ENCODE assay signal across 25 mouse cellular contexts in the genomic region with DNA sequence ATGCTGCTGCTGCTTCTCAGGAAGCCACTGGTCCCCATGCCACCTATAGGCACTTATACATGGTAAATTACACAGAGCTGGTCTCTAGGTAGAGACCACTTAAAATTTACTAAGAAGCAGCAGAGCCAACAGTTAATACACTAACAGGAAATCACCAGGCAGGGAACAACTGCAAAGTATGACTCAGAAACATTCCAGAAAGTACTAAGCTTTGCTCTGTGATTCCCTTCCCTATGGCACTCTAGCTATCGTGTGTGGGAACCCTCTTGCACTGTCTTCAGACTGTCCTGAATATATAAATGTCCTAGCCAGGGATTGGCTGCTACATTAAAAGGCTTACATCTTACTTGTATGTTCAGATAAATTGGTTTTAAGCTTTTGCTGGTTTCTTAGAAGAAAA. TPM values are rescaled to one million over a fixed set of nuclear protein-coding genes. Genes with fewer than 3 reads are reported as not detected.
DNase-seq lines count a peak whose midpoint lies in the region; ATAC-seq and TF ChIP-seq lines count a peak whose summit lies in the region.
"Had no signal": no experiment of that assay in that cellular context is flagged by ENCODE, and none has a peak within 500 bp of the region (broad histone marks: within the 10 kb centered on the region; RNA-seq: fewer than 3 reads in every experiment).

No protein-coding gene starts in this region.

- POLR2A ChIA-PET in Patski (lab: Charles Lee) = no interaction called here

- TF ChIP-seq CTCF in Patski (IDR thresholded peaks at IDR 0.05) = no peak

- in situ Hi-C loops in Patski (cut with MboI; ENCODE audit: low pct_unique_long_range_greater_than_20kb) = no loop called here

- H3K27me3 ChIP-seq in Patski = no peaks in the 10 kb centered on the region
- H3K27me3 ChIP-seq: embryonic facial prominence, embryonic 13.5 days; forebrain, embryonic 13.5 days; heart, embryonic 15.5 days had no signal

- DNase-seq in heart, adult 11 months = peak; percentile 76
- DNase-seq in heart, postnatal 36 days = no peak
- peak; percentile 50 for DNase-seq in Muller cell, postnatal 12 days (ENCODE audit: inconsistent ontology term)
- DNase-seq in Patski (ENCODE audit: low read depth, low spot score) = no peak
- no peak for DNase-seq in spleen, adult 18-20 months
- no peak for DNase-seq in kidney, postnatal 4 days
- DNase-seq: adrenal gland, postnatal 10 days; cerebellum, adult 11-12 months; cerebellum, adult 8-10 months; cerebellum, postnatal 10 days; cerebellum, postnatal 36 days; embryo, embryonic 11 days; gastrocnemius, postnatal 25 days; heart, adult 2 months; heart, postnatal 10 days; heart, postnatal 4 days; kidney, adult 18-20 months had no signal

- peak; percentile 54 for ATAC-seq in Patski
- ATAC-seq: activated CD4-positive, CD25-positive, alpha-beta regulatory T cell, adult 4 months; forebrain, embryonic 13.5 days; forebrain, embryonic 16.5 days; hindbrain, postnatal 0 days; inflammation-experienced regulatory T-cells, adult 6 months; intestine, embryonic 16.5 days had no signal

- CTCF ChIA-PET in Patski (lab: Charles Lee) = interaction anchor here (0.8 to 1.0 kb wide), 2 partner anchors 10 to 11 kb away, joined by 3 to 4 read pairs; no protein-coding TSS in a partner anchor

- intact Hi-C loops in heart, postnatal 36 days (cut with DNase I) = loop anchor here (5.0 kb wide), 2 partner anchors 41 to 56 kb away; no protein-coding TSS in a partner anchor

RNA-seq across cellular contexts. Expression of gene Chchd3, which starts 17.2 kb away (rescaled TPM):
- 100 to 1,000 TPM; 572 to 581 TPM for total RNA-seq in heart, postnatal 36 days (2021)
- polyA plus RNA-seq in Patski (2021) = 194 TPM

Comparison
In these comparisons a context has a peak if more than half of its experiments do, and no peak if none do; other contexts are left out.
1. DNase-seq: peak in heart, adult 11 months (single experiment) and Muller cell, postnatal 12 days (single experiment); none in heart, postnatal 36 days (0 of 2), Patski (single experiment), spleen, adult 18-20 months (0 of 2) and kidney, postnatal 4 days (0 of 2).